Mouse (Mus musculus) erythroblast, embryonic 14.5 days (primary cell): ENCODE results near the gene Mcu. TPM values are rescaled to one million over a fixed set of nuclear protein-coding genes. Genes with fewer than 3 reads are reported as not detected.

ENCODE experiments used
- H3K27me3 ChIP-seq: 2 replicates; pipeline ENCODE4 v1.6.1; 2012; ENCODE audit warnings: inconsistent platforms; ENCODE audit not compliant: control insufficient read depth
- H3K36me3 ChIP-seq: 2 replicates; pipeline ENCODE4 v1.6.1; 2012; ENCODE audit warnings: mild to moderate bottlenecking, inconsistent platforms; ENCODE audit not compliant: control insufficient read depth
- H3K4me1 ChIP-seq: 2 replicates; pipeline ENCODE4 v1.6.1; 2012; ENCODE audit warnings: inconsistent platforms; ENCODE audit not compliant: control insufficient read depth
- H3K4me3 ChIP-seq: replicated peaks from 2 replicates; pipeline ENCODE3; 2012; ENCODE audit warnings: moderate library complexity, mild to moderate bottlenecking, inconsistent platforms
- H3K9me3 ChIP-seq: 2 replicates; pipeline ENCODE4 v1.6.1; 2012; ENCODE audit warnings: low read length, inconsistent platforms, mixed read lengths; ENCODE audit not compliant: control insufficient read depth
- GATA1 ChIP-seq: IDR thresholded peaks from 2 replicates; pipeline ENCODE4 v1.6.1; 2012; ENCODE audit warnings: low read length, inconsistent platforms, mixed read lengths
- TAL1 ChIP-seq: IDR thresholded peaks from 3 replicates; pipeline ENCODE4 v1.6.1; 2012; ENCODE audit warnings: low read length, inconsistent platforms, mixed read lengths
- polyA plus RNA-seq: library from polyadenylated mRNA; stranded (reverse); fragments of >175 nt; gene quantifications from 2 replicates; pipeline ENCODE4 v1.2.3, GENCODE M21; 2012

Mcu gene
- polyA plus RNA-seq, 1 experiment: 0.36 TPM

- no peaks in the 10 kb centered on the region for H3K27me3 ChIP-seq
- no peak overlapping the region for H3K4me3 ChIP-seq
Observed at GRCm38 (mm10) chr10:59568665-59569480, 47.6 kb downstream of the Mcu start.

GRCm38 (mm10) chr10:59566968-59567367, 49.5 kb downstream of the Mcu start:
- Histone ChIP-seq H3K9me3 (no peaks in the 10 kb centered on the region), H3K27me3 (no peaks in the 10 kb centered on the region), H3K4me3 (no peak overlapping the region), H3K36me3 (no peaks in the 10 kb centered on the region), H3K4me1 (peaks cover 19% of the 10 kb centered on the region)
- TF ChIP-seq TAL1 (no peak), GATA1 (no peak)

More at GRCm38 (mm10) chr10:59568665-59569480, 47.6 kb downstream of the Mcu start:
- TF ChIP-seq TAL1: no peak
- H3K4me1 ChIP-seq: peaks cover 22% of the 10 kb centered on the region
- H3K36me3 ChIP-seq: no peaks in the 10 kb centered on the region
- no peaks in the 10 kb centered on the region; the same call in 1 of the 2 replicates for H3K9me3 ChIP-seq

- H3K27me3 ChIP-seq: no peaks in the 10 kb centered on the region
- H3K4me1 ChIP-seq: peaks cover 11% of the 10 kb centered on the region
- no peaks in the 10 kb centered on the region for H3K36me3 ChIP-seq
- H3K4me3 ChIP-seq: no peak overlapping the region
- TF ChIP-seq TAL1: no peak
- TF ChIP-seq GATA1: no peak
- H3K9me3 ChIP-seq: no peaks in the 10 kb centered on the region
Observed at GRCm38 (mm10) chr10:59565995-59566410, 50.5 kb downstream of the Mcu start.

GRCm38 (mm10) chr10:59564551-59564950, 51.9 kb downstream of the Mcu start:
- no peaks in the 10 kb centered on the region for H3K4me1 ChIP-seq
- H3K4me3 ChIP-seq: no peak overlapping the region
- H3K27me3 ChIP-seq: no peaks in the 10 kb centered on the region
- no peaks in the 10 kb centered on the region for H3K9me3 ChIP-seq
- H3K36me3 ChIP-seq: no peaks in the 10 kb centered on the region
- TF ChIP-seq TAL1 (no peak), GATA1 (no peak)

- Histone ChIP-seq H3K36me3 (no peaks in the 10 kb centered on the region), H3K4me1 (no peaks in the 10 kb centered on the region), H3K4me3 (no peak overlapping the region), H3K9me3 (no peaks in the 10 kb centered on the region), H3K27me3 (no peaks in the 10 kb centered on the region)
- TF ChIP-seq TAL1 (no peak), GATA1 (no peak)
Observed at GRCm38 (mm10) chr10:59562511-59562910, 54.0 kb downstream of the Mcu start.

GRCm38 (mm10) chr10:59560126-59560525, 56.4 kb downstream of the Mcu start:
- H3K27me3 ChIP-seq: no peaks in the 10 kb centered on the region
- no peaks in the 10 kb centered on the region for H3K9me3 ChIP-seq
- no peak overlapping the region for H3K4me3 ChIP-seq
- TF ChIP-seq GATA1 (no peak), TAL1 (no peak)
- no peaks in the 10 kb centered on the region for H3K36me3 ChIP-seq
- H3K4me1 ChIP-seq: no peaks in the 10 kb centered on the region

- no peaks in the 10 kb centered on the region for H3K27me3 ChIP-seq
- H3K4me1 ChIP-seq: no peaks in the 10 kb centered on the region
Observed at GRCm38 (mm10) chr10:59558602-59559001, 57.9 kb downstream of the Mcu start.

GRCm38 (mm10) chr10:59558164-59558563, 58.3 kb downstream of the Mcu start:
- Histone ChIP-seq H3K4me1 (no peaks in the 10 kb centered on the region), H3K36me3 (no peaks in the 10 kb centered on the region)

More at GRCm38 (mm10) chr10:59558602-59559001, 57.9 kb downstream of the Mcu start:
- peaks cover 3% of the 10 kb centered on the region for H3K9me3 ChIP-seq
- no peaks in the 10 kb centered on the region for H3K36me3 ChIP-seq
- no peak for TF ChIP-seq GATA1
- no peak for TF ChIP-seq TAL1
- no peak overlapping the region for H3K4me3 ChIP-seq

GRCm38 (mm10) chr10:59556541-59556940, 60.0 kb downstream of the Mcu start:
- Histone ChIP-seq H3K27me3 (no peaks in the 10 kb centered on the region), H3K4me1 (no peaks in the 10 kb centered on the region), H3K9me3 (peaks cover 3% of the 10 kb centered on the region), H3K4me3 (no peak overlapping the region), H3K36me3 (no peaks in the 10 kb centered on the region)
- TF ChIP-seq TAL1: no peak
- no peak for TF ChIP-seq GATA1

More at GRCm38 (mm10) chr10:59558164-59558563, 58.3 kb downstream of the Mcu start:
- no peak for TF ChIP-seq TAL1
- no peak for TF ChIP-seq GATA1
- H3K27me3 ChIP-seq: no peaks in the 10 kb centered on the region
- H3K9me3 ChIP-seq: peaks cover 3% of the 10 kb centered on the region
- no peak overlapping the region for H3K4me3 ChIP-seq

GRCm38 (mm10) chr10:59554243-59554642, 62.2 kb downstream of the Mcu start:
- Histone ChIP-seq H3K9me3 (peaks cover 3% of the 10 kb centered on the region), H3K27me3 (no peaks in the 10 kb centered on the region), H3K4me1 (peaks cover 8% of the 10 kb centered on the region), H3K36me3 (no peaks in the 10 kb centered on the region), H3K4me3 (no peak overlapping the region)
- no peak for TF ChIP-seq GATA1
- TF ChIP-seq TAL1: no peak
